Mouse (Mus musculus) kidney, adult 2 months (tissue): ENCODE results near the gene 1700017B05Rik.

Experiments used
- CTCF ChIP-seq: fragments of 200-500 bp; conservative IDR thresholded peaks from 2 replicates; pipeline ENCODE4 v1.5.1; 2011; ENCODE audit warnings: low read depth, mild to moderate bottlenecking, control low read depth, low read length, moderate library complexity, mixed read lengths; ENCODE audit not compliant: insufficient read depth, insufficient read length
- POLR2A ChIP-seq: fragments of 200-500 bp; IDR thresholded peaks from one replicate; pipeline ENCODE4 v1.6.1; 2011; ENCODE audit warnings: low read depth, low read length, control low read depth

DNA sequence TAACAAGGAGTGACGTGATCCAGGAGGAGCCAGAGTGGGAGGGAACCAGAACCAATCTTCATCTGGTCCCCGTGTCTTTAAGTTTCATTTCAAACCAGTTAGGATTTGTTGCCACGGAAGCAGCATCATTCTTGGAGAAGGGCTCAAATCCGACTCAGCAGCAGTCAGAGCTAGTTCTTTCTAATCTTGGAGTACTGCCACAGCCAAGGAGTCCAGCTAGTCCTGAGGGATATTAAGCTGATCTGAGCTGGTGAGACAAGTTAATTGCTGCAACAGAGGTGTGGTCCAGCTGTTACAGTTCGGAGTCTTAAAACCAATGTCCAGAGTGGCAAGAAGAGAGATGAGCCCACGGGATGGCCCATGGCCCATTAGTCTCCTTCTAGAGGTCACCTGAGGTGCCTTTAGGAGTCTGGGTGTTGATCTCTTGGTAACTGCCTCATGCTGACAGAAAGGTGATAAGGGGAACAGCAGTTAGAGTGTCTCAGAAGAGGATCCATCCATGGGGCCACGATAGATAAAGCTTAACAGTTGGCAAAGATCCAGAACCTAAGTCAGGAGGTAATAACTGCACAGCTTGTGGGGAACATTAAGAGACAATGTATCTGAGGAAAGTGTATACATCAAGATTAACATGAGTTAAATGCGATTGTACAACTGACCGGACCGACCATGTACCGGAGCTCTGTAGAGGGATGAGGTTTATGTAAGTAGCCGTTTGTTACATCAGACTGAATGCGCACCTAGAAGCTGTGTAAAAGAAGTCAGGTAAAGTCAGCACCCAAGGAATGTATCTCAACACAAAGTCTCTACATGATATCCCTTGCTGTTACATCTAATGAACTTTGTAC is 36.4 kb downstream of the 1700017B05Rik start:
- TF ChIP-seq CTCF (no peak), POLR2A (no peak)
